Mouse (Mus musculus) E14TG2a.4 (cell line): ENCODE measurements around the gene 4933411K16Rik.

Source experiments
- H3K27me3 ChIP-seq: 2 replicates; pipeline ENCODE4 v1.6.1; 2014; ENCODE audit warnings: low read length, control low read depth; ENCODE audit not compliant: insufficient read depth
- H3K36me3 ChIP-seq: 2 replicates; pipeline ENCODE4 v1.6.1; 2014; ENCODE audit warnings: low read length, control low read depth; ENCODE audit not compliant: insufficient read depth
- H3K4me1 ChIP-seq: replicated peaks from 2 replicates; pipeline ENCODE4 v1.6.1; 2014; ENCODE audit warnings: low read depth, low read length, control low read depth
- H3K4me3 ChIP-seq: replicated peaks from 2 replicates; pipeline ENCODE4 v1.5.1; 2014; ENCODE audit warnings: mild to moderate bottlenecking, low read length
- H3K9me3 ChIP-seq: 2 replicates; pipeline ENCODE4 v1.6.1; 2014; ENCODE audit warnings: low read length, control low read depth
- CTCF ChIP-seq: conservative IDR thresholded peaks from 2 replicates; pipeline ENCODE4 v1.5.1; 2014; ENCODE audit warnings: low read length
- NANOG ChIP-seq: IDR thresholded peaks from 2 replicates; pipeline ENCODE4 v1.6.1; 2014; ENCODE audit warnings: borderline replicate concordance, low read length, mixed read lengths
- POU5F1 ChIP-seq: IDR thresholded peaks from 2 replicates; pipeline ENCODE4 v1.6.1; 2014; ENCODE audit warnings: low read length, borderline replicate concordance

The 4933411K16Rik gene

GRCm38 (mm10) chr19:42045269-42046102, 6.6 kb upstream of the 4933411K16Rik start, which contains the start of gene Hoga1:
Gene Hoga1 (plus strand): TSS chr19:42045610.
- Histone ChIP-seq H3K4me1 (peaks cover 20% of the 10 kb centered on the region), H3K36me3 (no peaks in the 10 kb centered on the region), H3K4me3 (peak within 1 kb of the TSS; percentile 68), H3K27me3 (peaks cover 59% of the 10 kb centered on the region), H3K9me3 (no peaks in the 10 kb centered on the region)
- TF ChIP-seq CTCF (peak; percentile 55), POU5F1 (no peak), NANOG (no peak)

- Histone ChIP-seq H3K4me1 (peaks cover 34% of the 10 kb centered on the region), H3K9me3 (no peaks in the 10 kb centered on the region), H3K27me3 (peaks cover 28% of the 10 kb centered on the region), H3K36me3 (no peaks in the 10 kb centered on the region), H3K4me3 (no peak overlapping the region)
- TF ChIP-seq NANOG (no peak), CTCF (no peak), POU5F1 (no peak)
Measured at GRCm38 (mm10) chr19:42050251-42050650, 1.8 kb upstream of the 4933411K16Rik start.

GRCm38 (mm10) chr19:42051351-42051750, 697 bp upstream of the 4933411K16Rik start:
- no peak for TF ChIP-seq NANOG
- TF ChIP-seq POU5F1: no peak
- no peak for TF ChIP-seq CTCF
- H3K27me3 ChIP-seq: peaks cover 19% of the 10 kb centered on the region

GRCm38 (mm10) chr19:42054255-42054654, 2.2 kb downstream of the 4933411K16Rik start:
- Histone ChIP-seq H3K27me3 (peaks cover 6% of the 10 kb centered on the region; the same call in 1 of the 2 replicates), H3K36me3 (no peaks in the 10 kb centered on the region), H3K4me1 (peaks cover 21% of the 10 kb centered on the region), H3K4me3 (no peak overlapping the region), H3K9me3 (no peaks in the 10 kb centered on the region)
- TF ChIP-seq CTCF: no peak
- no peak for TF ChIP-seq NANOG

More at GRCm38 (mm10) chr19:42051351-42051750, 697 bp upstream of the 4933411K16Rik start:
- Histone ChIP-seq H3K4me3 (no peak overlapping the region), H3K4me1 (peaks cover 23% of the 10 kb centered on the region), H3K9me3 (no peaks in the 10 kb centered on the region), H3K36me3 (no peaks in the 10 kb centered on the region)

- no peak overlapping the region for H3K4me3 ChIP-seq
- H3K9me3 ChIP-seq: no peaks in the 10 kb centered on the region
- peaks cover 29% of the 10 kb centered on the region for H3K4me1 ChIP-seq
- no peaks in the 10 kb centered on the region for H3K36me3 ChIP-seq
- H3K27me3 ChIP-seq: peaks cover 6% of the 10 kb centered on the region; the same call in 1 of the 2 replicates
- TF ChIP-seq POU5F1 (no peak), NANOG (no peak), CTCF (no peak)
Measured at GRCm38 (mm10) chr19:42055881-42056280, 3.8 kb downstream of the 4933411K16Rik start.

GRCm38 (mm10) chr19:42056719-42057409, 4.8 kb downstream of the 4933411K16Rik start:
- Histone ChIP-seq H3K27me3 (peaks cover 6% of the 10 kb centered on the region; the same call in 1 of the 2 replicates), H3K4me3 (no peak overlapping the region), H3K4me1 (peaks cover 23% of the 10 kb centered on the region), H3K9me3 (no peaks in the 10 kb centered on the region), H3K36me3 (no peaks in the 10 kb centered on the region)
- TF ChIP-seq CTCF: no peak
- no peak for TF ChIP-seq POU5F1
- TF ChIP-seq NANOG: no peak

GRCm38 (mm10) chr19:42058426-42058825, 6.4 kb downstream of the 4933411K16Rik start:
- Histone ChIP-seq H3K36me3 (no peaks in the 10 kb centered on the region), H3K4me3 (no peak overlapping the region)
- TF ChIP-seq NANOG: no peak
- TF ChIP-seq POU5F1: no peak
- TF ChIP-seq CTCF: no peak

GRCm38 (mm10) chr19:42061443-42061842, 9.4 kb downstream of the 4933411K16Rik start:
- TF ChIP-seq NANOG (no peak), CTCF (no peak), POU5F1 (no peak)
- Histone ChIP-seq H3K4me3 (no peak overlapping the region), H3K9me3 (no peaks in the 10 kb centered on the region), H3K36me3 (no peaks in the 10 kb centered on the region), H3K27me3 (peaks cover 6% of the 10 kb centered on the region; the same call in 1 of the 2 replicates), H3K4me1 (peaks cover 7% of the 10 kb centered on the region)

More at GRCm38 (mm10) chr19:42058426-42058825, 6.4 kb downstream of the 4933411K16Rik start:
- no peaks in the 10 kb centered on the region for H3K9me3 ChIP-seq
- H3K27me3 ChIP-seq: peaks cover 6% of the 10 kb centered on the region; the same call in 1 of the 2 replicates
- H3K4me1 ChIP-seq: peaks cover 8% of the 10 kb centered on the region
